Mouse (Mus musculus): ENCODE results near the gene Gxylt2.

Gene Gxylt2

DNA sequence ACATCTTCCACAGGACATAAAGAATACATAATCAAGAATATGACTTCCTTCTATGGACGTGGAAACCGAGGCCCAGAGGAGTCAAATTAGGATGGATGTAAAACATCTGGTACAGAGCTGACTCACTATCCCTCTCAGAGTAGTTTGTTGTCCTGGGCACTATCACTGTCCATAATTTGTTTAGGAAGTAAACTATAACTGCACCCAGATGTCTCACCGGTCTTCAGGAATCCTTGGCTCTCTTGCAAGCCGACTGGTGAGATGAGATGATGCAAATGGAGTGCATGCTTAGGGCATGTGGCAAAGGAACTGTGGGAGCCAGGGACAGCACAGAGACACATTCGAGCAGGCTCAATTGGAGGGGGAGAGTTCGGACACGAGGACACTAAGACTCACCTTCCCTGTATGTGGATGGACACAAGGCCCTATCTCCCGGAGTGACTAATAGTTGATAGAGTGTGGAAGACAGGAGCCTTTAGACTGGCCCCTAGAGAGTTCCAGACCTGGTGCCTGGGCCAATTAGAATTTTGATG lies 10.8 kb downstream of the Gxylt2 start:
- no peak for DNase-seq (ENCODE audit: low spot score in 2 of 2)

GRCm38 (mm10) chr6:100716152-100716551 lies 11.6 kb downstream of the Gxylt2 start:
- DNase-seq (ENCODE audit: low spot score in 2 of 2) = no peak

DNA sequence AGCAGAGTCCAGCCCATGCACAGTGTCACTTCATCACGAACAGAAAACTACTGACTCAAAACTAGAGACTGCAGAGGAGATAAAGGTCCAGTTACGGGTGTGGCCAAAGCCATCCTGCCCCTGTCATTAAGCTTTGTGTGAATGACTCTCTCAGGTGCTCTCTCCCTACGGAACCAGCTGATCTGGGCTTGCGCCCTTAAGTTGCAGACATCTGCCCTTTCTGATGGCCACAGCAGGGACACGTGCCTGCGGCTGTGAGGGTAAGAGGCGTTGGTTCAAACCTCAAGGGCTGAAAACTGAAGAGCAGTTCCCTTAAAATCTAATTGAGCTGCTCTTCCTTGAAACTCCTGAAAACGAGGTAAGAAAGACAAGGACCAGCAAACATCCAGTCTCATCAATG lies 12.3 kb downstream of the Gxylt2 start:
- DNase-seq (ENCODE audit: low spot score in 2 of 2) = no peak

GRCm38 (mm10) chr6:100720098-100720501 lies 15.6 kb downstream of the Gxylt2 start:
- no peak for DNase-seq (ENCODE audit: low spot score in 2 of 2)

GRCm38 (mm10) chr6:100720882-100721721 lies 16.6 kb downstream of the Gxylt2 start:
- DNase-seq (ENCODE audit: low spot score in 2 of 2) = peak; percentile 46 to 63

- DNase-seq (ENCODE audit: low spot score in 2 of 2) = peak; percentile 29 to 30
Measured at GRCm38 (mm10) chr6:100731996-100732375, 27.5 kb downstream of the Gxylt2 start.

DNA sequence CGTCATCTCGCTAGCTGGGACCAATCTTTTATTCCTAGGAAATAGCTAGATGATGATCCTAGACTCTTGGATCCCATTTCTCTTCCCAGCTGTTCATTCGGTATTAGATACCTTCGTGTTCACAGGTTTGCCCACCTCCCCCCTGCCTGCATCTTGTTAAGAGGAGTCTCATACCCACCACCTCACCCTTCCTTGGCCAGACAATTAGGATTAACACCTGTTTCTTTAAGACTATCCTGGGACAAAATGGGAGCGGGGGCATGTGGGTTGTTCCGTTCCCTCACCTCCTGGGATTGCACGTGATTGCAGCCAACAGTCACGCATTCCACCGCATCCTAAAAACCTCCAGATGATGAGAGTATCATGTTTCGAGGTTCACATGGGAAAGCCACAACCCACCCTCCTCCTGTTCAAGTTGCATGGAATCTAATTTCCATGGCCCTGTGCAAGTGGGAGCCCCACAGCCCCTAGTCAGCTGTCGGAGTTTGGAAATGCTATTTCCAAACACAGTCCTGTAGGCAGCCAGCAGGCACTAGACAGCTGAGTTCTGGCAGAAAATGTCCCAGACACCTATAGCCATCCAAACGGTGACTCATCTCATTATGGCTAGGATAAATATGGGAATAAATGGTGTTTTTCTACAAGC lies 28.0 kb downstream of the Gxylt2 start:
- DNase-seq (ENCODE audit: low spot score in 2 of 2) = peak; percentile 53 to 63

GRCm38 (mm10) chr6:100733218-100733617 lies 28.7 kb downstream of the Gxylt2 start:
- no peak for DNase-seq (ENCODE audit: low spot score in 2 of 2)

DNA sequence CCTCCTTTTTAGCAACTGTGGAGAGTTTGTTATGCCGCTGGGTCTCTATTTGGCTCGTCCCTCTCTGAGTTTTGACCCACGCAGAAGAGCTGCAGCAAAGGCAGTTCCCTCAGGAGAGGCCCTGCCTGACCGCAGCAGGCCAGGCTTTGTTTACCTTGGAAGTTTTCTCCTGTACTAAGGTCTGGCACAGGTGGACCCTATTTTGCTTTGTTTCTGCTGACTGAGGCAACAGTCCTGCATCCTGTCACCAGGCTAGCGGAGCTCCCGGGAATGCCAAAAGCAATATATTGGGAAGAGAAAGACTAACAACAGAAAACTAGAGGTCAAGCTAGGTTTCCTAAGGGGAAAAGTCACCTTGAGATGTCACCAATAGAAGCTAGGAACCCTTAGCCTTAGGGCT lies 29.8 kb downstream of the Gxylt2 start:
- no peak for DNase-seq (ENCODE audit: low spot score in 2 of 2)

DNA sequence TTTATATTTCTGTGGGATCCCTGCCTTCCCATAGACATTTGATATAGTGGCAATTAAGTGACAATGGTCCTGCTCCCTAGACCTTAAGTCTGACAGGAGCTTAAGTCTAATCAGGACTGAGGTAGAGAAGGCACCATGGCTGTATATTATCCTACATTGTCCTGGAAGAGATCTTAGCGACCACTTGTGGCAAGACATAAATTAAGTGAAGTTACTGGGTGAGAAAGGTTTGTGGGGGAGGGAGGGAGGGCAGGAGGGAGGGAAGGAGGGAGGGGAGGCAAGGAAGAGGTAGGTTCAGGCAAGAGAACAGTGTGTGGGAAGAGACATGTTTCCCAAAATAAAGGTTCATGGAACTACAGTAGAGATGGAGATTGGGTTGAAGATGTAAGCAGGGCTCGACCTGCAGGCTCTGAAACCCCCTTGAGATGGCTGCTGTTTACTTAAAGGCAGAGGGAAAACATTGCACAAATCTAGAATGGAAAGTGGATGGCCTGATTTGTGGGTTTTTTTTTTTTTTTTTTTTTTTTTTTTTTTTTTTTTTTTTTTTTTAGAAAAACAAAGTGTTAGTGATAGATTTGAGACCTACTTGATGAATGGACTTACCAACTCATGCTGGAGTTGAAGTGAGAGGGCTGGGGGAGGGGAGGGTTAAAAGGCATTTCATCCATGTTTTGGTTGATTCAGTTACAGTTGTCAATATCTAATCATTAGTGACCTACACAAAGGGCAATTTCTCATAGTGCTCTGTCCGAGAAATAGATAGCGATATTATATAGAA lies 54.1 kb downstream of the Gxylt2 start:
- no peak for DNase-seq (ENCODE audit: low spot score in 2 of 2)

- DNase-seq (ENCODE audit: low spot score in 2 of 2) = no peak
Measured at GRCm38 (mm10) chr6:100767756-100768155, 63.2 kb downstream of the Gxylt2 start.

GRCm38 (mm10) chr6:100775923-100776505 lies 71.5 kb downstream of the Gxylt2 start:
- DNase-seq (ENCODE audit: low spot score in 2 of 2) = no peak

DNA sequence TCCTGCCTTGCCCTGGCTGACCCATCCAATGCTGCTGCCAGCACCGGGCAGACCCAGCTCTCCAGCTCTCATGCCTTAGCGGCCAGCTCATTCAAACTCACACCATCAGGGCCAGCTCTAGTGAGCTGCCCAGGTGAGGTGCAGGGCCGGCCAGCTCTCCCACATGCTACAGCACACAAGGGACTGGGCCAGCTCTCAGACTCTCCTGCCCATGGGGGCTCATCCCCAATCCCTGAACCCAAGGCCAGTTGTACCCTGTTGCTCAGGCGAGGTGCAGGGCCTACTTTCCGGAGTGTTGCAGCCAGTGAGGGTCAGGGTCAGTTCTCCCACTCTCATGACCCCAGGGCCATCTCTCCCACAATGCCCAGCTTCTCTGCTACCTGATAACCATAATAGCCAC lies 74.1 kb downstream of the Gxylt2 start:
- no peak for DNase-seq (ENCODE audit: low spot score in 2 of 2)

DNA sequence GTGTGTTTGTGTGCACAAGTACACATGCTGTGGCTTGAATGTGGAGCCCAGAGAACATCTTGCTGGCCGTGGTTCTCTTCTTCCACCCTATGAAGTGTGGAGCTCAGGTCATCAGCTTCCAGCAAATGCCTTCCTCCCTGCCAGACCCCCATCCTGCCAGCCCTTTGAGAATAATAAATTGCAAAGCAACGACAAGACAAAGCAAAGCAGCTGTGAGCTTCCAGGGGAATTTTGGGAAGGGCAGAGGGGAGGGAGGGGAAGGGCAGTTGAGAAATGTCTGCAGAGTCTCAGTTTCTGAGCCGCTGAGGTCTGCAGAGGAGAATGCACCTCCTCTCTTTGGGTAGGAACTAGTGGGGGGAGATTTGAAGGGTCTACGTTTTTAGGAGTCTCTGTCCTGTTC lies 75.9 kb downstream of the Gxylt2 start:
- no peak for DNase-seq (ENCODE audit: low spot score in 2 of 2)

GRCm38 (mm10) chr6:100781644-100782043 lies 77.1 kb downstream of the Gxylt2 start:
- no peak for DNase-seq (ENCODE audit: low spot score in 2 of 2)

- no peak for DNase-seq (ENCODE audit: low spot score in 2 of 2)
Measured at GRCm38 (mm10) chr6:100787726-100788125, 83.2 kb downstream of the Gxylt2 start.

- no peak for DNase-seq (ENCODE audit: low spot score in 2 of 2)
Measured at GRCm38 (mm10) chr6:100789161-100789560, 84.6 kb downstream of the Gxylt2 start.

DNA sequence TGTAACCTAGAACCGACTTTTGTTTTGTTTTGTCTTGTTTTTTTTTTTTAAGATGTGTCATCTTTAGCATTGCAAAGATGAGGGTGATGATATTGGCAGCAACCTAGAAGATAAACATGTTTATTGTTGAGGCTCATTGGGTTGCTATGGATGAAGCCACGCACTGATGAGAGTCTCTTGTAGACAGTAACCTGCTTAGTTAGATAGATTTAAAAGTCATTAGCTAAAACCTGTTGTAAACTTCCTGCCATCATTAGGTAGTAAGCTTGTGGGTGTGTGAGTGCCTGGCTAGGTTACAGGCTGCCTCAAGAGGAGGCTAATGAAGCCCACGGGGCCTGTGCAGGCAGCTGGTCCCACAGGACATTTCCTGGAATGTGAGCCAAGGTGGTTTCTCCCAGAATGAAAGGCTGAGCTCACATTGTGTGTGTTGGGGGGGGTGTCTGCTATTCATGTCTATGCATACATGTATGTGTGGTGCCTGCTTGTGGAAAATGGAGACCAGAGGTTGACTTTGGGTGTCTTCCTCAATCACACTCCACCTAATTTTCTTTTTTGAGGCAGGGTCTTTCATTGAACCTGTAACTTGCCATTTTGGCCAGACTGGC lies 87.6 kb downstream of the Gxylt2 start:
- no peak for DNase-seq (ENCODE audit: low spot score in 2 of 2)

DNA sequence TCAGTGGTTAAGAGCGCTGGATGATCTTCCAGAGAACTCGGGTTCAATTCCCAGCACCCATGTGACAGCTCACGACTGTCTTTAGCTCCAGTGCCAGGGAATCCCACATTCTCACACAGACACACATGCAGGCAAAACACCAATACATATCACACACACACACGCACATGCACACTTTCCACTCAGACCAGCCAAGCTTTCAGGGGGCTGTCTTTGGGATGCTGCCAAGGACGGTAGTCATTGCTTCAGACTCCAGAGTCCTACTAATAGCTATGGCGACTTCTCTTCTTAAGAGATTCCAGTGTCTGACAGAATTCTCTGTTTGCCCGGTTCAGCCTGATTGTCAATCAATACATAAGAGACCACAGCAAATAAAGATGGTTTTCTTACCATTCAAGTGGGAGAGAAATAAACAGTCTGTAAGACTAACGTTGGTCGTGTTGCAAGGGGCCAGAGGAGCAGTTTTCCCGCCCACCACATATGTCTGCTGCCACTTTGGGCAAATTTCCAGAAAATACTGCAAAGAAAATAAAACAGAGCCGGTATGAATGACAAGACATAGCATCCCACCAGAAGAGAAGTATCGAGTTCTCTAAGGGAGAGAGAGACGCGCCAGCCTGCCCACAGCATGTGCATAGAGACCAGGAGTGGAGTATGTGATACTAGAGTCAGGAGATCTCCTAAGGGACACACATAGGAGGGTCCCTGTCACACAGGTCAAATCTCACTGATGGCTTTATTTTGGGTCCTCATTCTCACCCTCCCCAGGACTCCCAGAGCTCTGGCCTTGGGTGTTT lies 88.6 kb downstream of the Gxylt2 start:
- DNase-seq (ENCODE audit: low spot score in 2 of 2) = no peak

- no peak for DNase-seq (ENCODE audit: low spot score in 2 of 2)
Measured at GRCm38 (mm10) chr6:100795797-100796196, 91.3 kb downstream of the Gxylt2 start.

- no peak for DNase-seq (ENCODE audit: low spot score in 2 of 2)
Measured at GRCm38 (mm10) chr6:100799290-100799689, 94.8 kb downstream of the Gxylt2 start.
